Mouse (Mus musculus): ENCODE data around the gene Eif2b3. TPM values are rescaled to one million over a fixed set of nuclear protein-coding genes. Genes with fewer than 3 reads are reported as not detected.

The Eif2b3 gene
- polyA plus RNA-seq, 1 experiment = 26.1 TPM

DNA sequence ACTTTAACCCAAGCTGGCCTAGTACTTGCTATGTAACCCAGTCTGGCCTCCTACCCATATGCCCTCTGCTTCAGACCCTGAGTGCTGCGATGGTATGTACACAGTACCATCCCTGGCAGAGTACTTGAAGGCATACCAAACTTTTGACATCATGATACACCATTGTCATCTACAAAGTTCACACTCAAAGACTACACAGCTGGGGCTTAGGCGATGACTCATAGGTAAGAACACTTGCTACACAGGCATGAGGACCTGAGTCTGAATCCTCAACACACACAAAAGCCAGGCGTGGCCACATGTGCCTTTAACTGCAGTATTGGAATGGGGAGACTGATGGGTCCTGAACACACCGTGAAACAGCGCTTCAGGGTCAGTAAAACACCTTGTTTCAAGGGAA, 52.0 kb downstream of the Eif2b3 start:
- no peak overlapping the region for H3K4me3 ChIP-seq (replicated peaks; ENCODE audit: insufficient read depth, low read depth, low read length)
- no peak for DNase-seq
- no peak overlapping the region for H3K27ac ChIP-seq (ENCODE audit: insufficient read depth, low read length)
- no peak for TF ChIP-seq CTCF (IDR thresholded peaks at IDR 0.05; ENCODE audit: borderline replicate concordance, insufficient read depth, low read depth, low read length)
- no peak for TF ChIP-seq POLR2A (IDR thresholded peaks at IDR 0.05; ENCODE audit: borderline replicate concordance, insufficient read depth, low read length)
- H3K27me3 ChIP-seq (ENCODE audit: control insufficient read depth, insufficient read depth, low read length) = no peaks in the 10 kb centered on the region
- no peaks in the 10 kb centered on the region for H3K4me1 ChIP-seq (ENCODE audit: control insufficient read depth, insufficient read depth, low read length)
- WGBS = 92% methylated on average over 5 of the region's 5 CpGs

GRCm38 (mm10) chr4:117087948-117088640, 68.9 kb downstream of the Eif2b3 start:
- Histone ChIP-seq H3K27me3 (ENCODE audit: control insufficient read depth, insufficient read depth, low read length) (no peaks in the 10 kb centered on the region), H3K27ac (ENCODE audit: insufficient read depth, low read length) (no peak overlapping the region), H3K4me3 (replicated peaks; ENCODE audit: insufficient read depth, low read depth, low read length) (no peak overlapping the region), H3K4me1 (ENCODE audit: control insufficient read depth, insufficient read depth, low read length) (no peaks in the 10 kb centered on the region)
- TF ChIP-seq CTCF (IDR thresholded peaks at IDR 0.05; ENCODE audit: borderline replicate concordance, insufficient read depth, low read depth, low read length) = no peak
- no peak for TF ChIP-seq POLR2A (IDR thresholded peaks at IDR 0.05; ENCODE audit: borderline replicate concordance, insufficient read depth, low read length)
- WGBS = 68% methylated on average over 7 of the region's 7 CpGs
- DNase-seq = no peak

GRCm38 (mm10) chr4:117090586-117090985, 71.4 kb downstream of the Eif2b3 start:
- no peaks in the 10 kb centered on the region for H3K4me1 ChIP-seq (ENCODE audit: control insufficient read depth, insufficient read depth, low read length)
- H3K27ac ChIP-seq (ENCODE audit: insufficient read depth, low read length) = no peak overlapping the region
- DNase-seq = no peak
- no peak overlapping the region for H3K4me3 ChIP-seq (replicated peaks; ENCODE audit: insufficient read depth, low read depth, low read length)
- WGBS = 84% methylated on average over 7 of the region's 7 CpGs
- no peaks in the 10 kb centered on the region for H3K27me3 ChIP-seq (ENCODE audit: control insufficient read depth, insufficient read depth, low read length)
- TF ChIP-seq POLR2A (IDR thresholded peaks at IDR 0.05; ENCODE audit: borderline replicate concordance, insufficient read depth, low read length) (no peak), CTCF (IDR thresholded peaks at IDR 0.05; ENCODE audit: borderline replicate concordance, insufficient read depth, low read depth, low read length) (no peak)

DNA sequence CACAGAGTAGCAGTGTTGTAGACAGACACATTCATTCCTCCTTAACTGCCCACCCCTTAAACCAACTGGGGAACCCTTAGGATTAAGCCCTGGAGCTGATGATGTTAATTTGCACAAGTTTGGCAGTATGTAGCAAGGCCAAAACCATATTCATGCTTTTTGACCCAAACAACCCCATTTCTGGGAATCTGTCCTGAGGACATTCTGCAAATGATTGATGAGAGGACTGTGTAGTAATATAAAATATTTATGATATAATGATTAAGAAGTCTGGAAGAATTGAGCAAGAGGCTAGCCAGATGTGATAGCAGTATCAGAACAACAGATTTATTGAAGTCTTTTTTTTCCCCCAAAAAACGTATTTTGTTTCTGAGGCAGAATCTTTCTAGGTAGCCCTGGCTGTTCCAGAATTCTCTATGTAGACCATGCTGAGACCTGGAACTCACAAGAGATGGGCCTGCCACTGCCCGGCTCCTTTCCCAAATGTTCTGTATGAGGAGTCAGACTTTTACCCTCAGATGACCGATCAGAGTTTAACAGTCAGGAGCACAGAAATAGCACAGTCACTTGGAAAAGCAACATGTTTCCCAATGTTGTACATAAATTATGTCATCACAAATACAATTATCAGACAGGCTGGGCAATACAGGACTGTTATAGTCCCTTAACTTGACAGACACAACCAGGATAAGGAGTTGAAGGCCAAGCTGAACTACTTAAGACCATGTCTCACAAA, 75.6 kb downstream of the Eif2b3 start:
- WGBS = 72% methylated on average over 3 of the region's 3 CpGs
- Histone ChIP-seq H3K4me1 (ENCODE audit: control insufficient read depth, insufficient read depth, low read length) (no peaks in the 10 kb centered on the region), H3K27ac (ENCODE audit: insufficient read depth, low read length) (no peak overlapping the region), H3K4me3 (replicated peaks; ENCODE audit: insufficient read depth, low read depth, low read length) (no peak overlapping the region), H3K27me3 (ENCODE audit: control insufficient read depth, insufficient read depth, low read length) (no peaks in the 10 kb centered on the region)
- no peak for DNase-seq
- TF ChIP-seq CTCF (IDR thresholded peaks at IDR 0.05; ENCODE audit: borderline replicate concordance, insufficient read depth, low read depth, low read length) (no peak), POLR2A (IDR thresholded peaks at IDR 0.05; ENCODE audit: borderline replicate concordance, insufficient read depth, low read length) (no peak)

- Histone ChIP-seq H3K27ac (ENCODE audit: insufficient read depth, low read length) (no peak within 1 kb of the TSS), H3K27me3 (ENCODE audit: control insufficient read depth, insufficient read depth, low read length) (no peaks in the 10 kb centered on the region), H3K4me3 (replicated peaks; ENCODE audit: insufficient read depth, low read depth, low read length) (peak within 1 kb of the TSS; percentile 45), H3K4me1 (ENCODE audit: control insufficient read depth, insufficient read depth, low read length) (no peaks in the 10 kb centered on the region)
- no peak for TF ChIP-seq POLR2A (IDR thresholded peaks at IDR 0.05; ENCODE audit: borderline replicate concordance, insufficient read depth, low read length)
- TF ChIP-seq CTCF (IDR thresholded peaks at IDR 0.05; ENCODE audit: borderline replicate concordance, insufficient read depth, low read depth, low read length) = no peak
- 3% methylated on average over 50 of the region's 50 CpGs for WGBS
- DNase-seq = peak; percentile 33 to 36
Measured at GRCm38 (mm10) chr4:117095551-117096452, 76.6 kb downstream of the Eif2b3 start, which contains the start of gene Ptch2. Gene Ptch2, plus strand, starts transcription at chr4:117096075.

- Histone ChIP-seq H3K4me1 (ENCODE audit: control insufficient read depth, insufficient read depth, low read length) (no peaks in the 10 kb centered on the region), H3K4me3 (replicated peaks; ENCODE audit: insufficient read depth, low read depth, low read length) (no peak overlapping the region), H3K27me3 (ENCODE audit: control insufficient read depth, insufficient read depth, low read length) (no peaks in the 10 kb centered on the region), H3K27ac (ENCODE audit: insufficient read depth, low read length) (no peak overlapping the region)
- TF ChIP-seq POLR2A (IDR thresholded peaks at IDR 0.05; ENCODE audit: borderline replicate concordance, insufficient read depth, low read length) = no peak
- no peak for TF ChIP-seq CTCF (IDR thresholded peaks at IDR 0.05; ENCODE audit: borderline replicate concordance, insufficient read depth, low read depth, low read length)
- no peak for DNase-seq
- WGBS = 17% methylated on average over 5 of the region's 5 CpGs
Measured at GRCm38 (mm10) chr4:117096666-117097065, 77.5 kb downstream of the Eif2b3 start.

DNA sequence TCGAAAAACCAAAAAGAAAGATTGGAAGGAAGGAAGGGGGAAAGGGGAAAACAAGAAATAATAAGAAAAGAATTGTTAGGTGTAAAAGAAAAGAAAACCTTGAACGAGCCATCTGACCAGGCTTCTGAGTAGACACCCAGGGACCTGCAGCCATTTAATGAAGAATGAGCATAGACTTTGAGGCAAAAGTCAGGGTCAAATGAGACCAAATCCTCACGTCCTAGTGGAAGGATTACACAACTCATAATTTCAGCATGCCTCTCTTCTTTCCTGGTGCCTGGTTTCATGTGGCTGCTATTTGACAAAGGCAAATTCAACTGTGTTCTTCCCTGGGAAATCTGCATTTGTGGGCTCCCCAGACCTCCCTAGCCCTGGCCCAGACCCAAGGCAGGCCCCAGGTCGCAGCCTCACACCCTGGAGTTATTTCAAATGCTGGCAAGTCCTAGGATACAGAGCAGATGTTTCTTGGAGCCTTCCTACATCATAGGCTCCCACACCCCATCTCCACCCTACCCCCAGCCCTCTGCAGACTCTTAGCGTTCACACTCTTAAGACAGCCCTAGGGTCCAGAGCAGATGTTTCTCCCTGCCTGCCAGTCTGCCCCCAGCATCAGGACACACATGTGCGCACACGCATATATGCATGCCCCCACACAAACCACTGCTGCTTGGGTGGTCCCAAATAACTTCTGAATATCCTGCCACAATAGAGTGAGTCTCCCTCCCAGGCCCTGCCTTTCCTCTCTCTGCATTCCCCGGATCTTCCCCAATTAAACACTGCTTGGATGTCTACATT, 79.0 kb downstream of the Eif2b3 start:
- no peak for DNase-seq
- no peaks in the 10 kb centered on the region for H3K27me3 ChIP-seq (ENCODE audit: control insufficient read depth, insufficient read depth, low read length)
- no peak overlapping the region for H3K4me3 ChIP-seq (replicated peaks; ENCODE audit: insufficient read depth, low read depth, low read length)
- 47% methylated on average over 8 of the region's 8 CpGs for WGBS
- no peak overlapping the region for H3K27ac ChIP-seq (ENCODE audit: insufficient read depth, low read length)
- H3K4me1 ChIP-seq (ENCODE audit: control insufficient read depth, insufficient read depth, low read length) = no peaks in the 10 kb centered on the region
- no peak for TF ChIP-seq POLR2A (IDR thresholded peaks at IDR 0.05; ENCODE audit: borderline replicate concordance, insufficient read depth, low read length)
- TF ChIP-seq CTCF (IDR thresholded peaks at IDR 0.05; ENCODE audit: borderline replicate concordance, insufficient read depth, low read depth, low read length) = no peak

Measured in cerebellum, adult 2 months (tissue).